Mouse (Mus musculus): ENCODE results near the gene Zscan25. TPM values are rescaled to one million over a fixed set of nuclear protein-coding genes. Genes with fewer than 3 reads are reported as not detected.
"Not testable (repeated sequence)": the region's sequence is repeated elsewhere in the genome, so short reads cannot be mapped to it uniquely, and the experiment has no call there.

Zscan25 gene
- 10 to 100 TPM; 15.4 to 15.9 TPM for total RNA-seq (2021)

- peak; percentile 92 for DNase-seq
These were observed at the start of gene Zscan25 for GRCm38 (mm10) chr5:145280371-145281143. Gene Zscan25, plus strand, starts transcription at chr5:145280500.

- DNase-seq: no peak
These were observed 49.7 kb upstream of the Zscan25 start for GRCm38 (mm10) chr5:145230641-145231040.

- peak; percentile 98 for DNase-seq
These were observed 48.9 kb upstream of the Zscan25 start, which contains the start of gene Zfp655 for GRCm38 (mm10) chr5:145231367-145231871. Gene Zfp655, plus strand, starts transcription at chr5:145231715.

GRCm38 (mm10) chr5:145231893-145232411 lies 48.3 kb upstream of the Zscan25 start:
- no peak for DNase-seq

GRCm38 (mm10) chr5:145234636-145235035 lies 45.7 kb upstream of the Zscan25 start:
- no peak for DNase-seq

- no peak for DNase-seq
These were observed 30.8 kb upstream of the Zscan25 start for GRCm38 (mm10) chr5:145249520-145249919.

GRCm38 (mm10) chr5:145273568-145273967 lies 6.7 kb upstream of the Zscan25 start:
- DNase-seq: not testable (repeated sequence)

GRCm38 (mm10) chr5:145279948-145280347 lies 352 bp upstream of the Zscan25 start:
- DNase-seq: no peak

- DNase-seq: no peak
These were observed 8.1 kb downstream of the Zscan25 start for GRCm38 (mm10) chr5:145288382-145288781.

GRCm38 (mm10) chr5:145290697-145291096 lies 10.4 kb downstream of the Zscan25 start:
- no peak for DNase-seq

- no peak for DNase-seq
These were observed 12.1 kb downstream of the Zscan25 start for GRCm38 (mm10) chr5:145292398-145292797.

GRCm38 (mm10) chr5:145300469-145300868 lies 20.2 kb downstream of the Zscan25 start:
- DNase-seq: no peak

- DNase-seq: not testable (repeated sequence)
These were observed 21.5 kb downstream of the Zscan25 start for GRCm38 (mm10) chr5:145301796-145302195.

GRCm38 (mm10) chr5:145302424-145302823 lies 22.1 kb downstream of the Zscan25 start:
- DNase-seq: no peak

GRCm38 (mm10) chr5:145306953-145307352 lies 26.7 kb downstream of the Zscan25 start:
- DNase-seq: not testable (repeated sequence)

GRCm38 (mm10) chr5:145307811-145308210 lies 27.5 kb downstream of the Zscan25 start:
- not testable (repeated sequence) for DNase-seq

GRCm38 (mm10) chr5:145313845-145314244 lies 33.5 kb downstream of the Zscan25 start:
- DNase-seq: no peak

- no peak for DNase-seq
These were observed 36.8 kb downstream of the Zscan25 start for GRCm38 (mm10) chr5:145317141-145317540.

GRCm38 (mm10) chr5:145338756-145339155 lies 58.5 kb downstream of the Zscan25 start:
- not testable (repeated sequence) for DNase-seq
